Mouse (Mus musculus) naive thymus-derived CD4-positive, alpha-beta T cell, adult 2 months (primary cell): ENCODE measurements around the gene 4931428F04Rik.
A peak's percentile ranks its signal among the peaks of the same experiment; 100 is the strongest.

Experiments used
- DNase-seq: peaks from one replicate; pipeline ENCODE4 v3.0.0-alpha.2; 2011; ENCODE audit warnings: low read depth

4931428F04Rik gene

GRCm38 (mm10) chr8:105288231-105288630 is 1.4 kb downstream of the 4931428F04Rik start:
- DNase-seq = no peak

GRCm38 (mm10) chr8:105286907-105287306 is 2.8 kb downstream of the 4931428F04Rik start:
- DNase-seq = no peak

- DNase-seq = no peak
Observed at GRCm38 (mm10) chr8:105285514-105285913, 4.2 kb downstream of the 4931428F04Rik start.

- peak; percentile 71 for DNase-seq
Observed at GRCm38 (mm10) chr8:105283074-105283473, 6.6 kb downstream of the 4931428F04Rik start.

DNA sequence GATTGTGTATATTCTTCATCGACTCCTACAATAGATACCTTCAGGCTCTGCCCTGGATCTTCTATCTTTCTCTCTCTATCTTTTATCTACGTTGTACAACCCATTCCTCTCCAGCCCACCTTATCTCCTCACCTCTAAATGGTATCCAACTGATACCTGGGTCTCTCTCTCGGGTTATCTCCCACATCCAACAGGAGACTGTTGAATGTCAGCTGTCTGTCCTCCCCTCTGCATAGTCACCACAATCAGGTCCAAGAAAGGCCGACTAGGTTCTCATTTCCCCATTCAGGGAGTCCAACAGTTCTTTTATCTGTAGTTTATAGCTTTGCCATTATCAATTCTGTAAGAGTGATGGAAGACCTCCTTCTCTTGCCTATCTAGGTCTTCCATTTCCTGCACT is 7.4 kb downstream of the 4931428F04Rik start:
- no peak for DNase-seq

DNA sequence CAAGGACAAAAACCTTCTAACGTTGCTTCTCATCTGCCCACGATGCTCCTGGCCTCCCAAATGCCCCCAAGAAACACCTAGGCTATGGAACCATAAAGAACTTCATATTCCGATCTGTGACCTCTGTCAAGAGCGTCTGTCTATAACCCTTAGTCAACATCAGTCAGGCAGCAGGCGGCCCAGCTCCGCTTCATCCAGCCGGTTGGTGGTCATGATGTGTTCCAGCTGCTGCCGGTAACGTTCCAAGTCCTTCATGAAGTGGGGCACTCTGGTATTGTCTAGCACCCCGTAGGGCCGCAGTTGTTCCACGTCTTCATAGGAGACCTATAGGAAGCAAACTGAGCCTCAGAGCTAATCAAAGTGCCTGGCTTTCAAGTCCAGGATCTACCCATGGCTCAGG is 7.8 kb downstream of the 4931428F04Rik start:
- no peak for DNase-seq

DNA sequence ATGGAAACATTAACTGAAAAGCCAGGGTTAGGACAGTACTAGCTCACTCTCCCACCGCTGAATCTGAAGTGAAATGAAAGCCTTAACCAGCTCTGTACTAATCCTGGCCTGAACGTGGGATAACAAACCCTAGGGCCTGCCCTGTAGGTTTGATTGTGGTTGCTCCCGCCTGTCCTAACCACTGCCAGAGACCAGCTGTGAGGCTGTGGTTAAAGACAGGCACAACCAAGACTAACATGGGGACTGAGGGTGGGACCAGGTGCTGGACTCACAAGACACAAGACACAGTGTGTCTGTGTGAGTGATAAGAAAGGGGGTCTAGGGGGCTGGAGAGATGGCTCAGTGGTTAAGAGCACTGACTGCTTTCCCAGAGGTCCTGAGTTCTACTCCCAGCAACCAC is 9.1 kb downstream of the 4931428F04Rik start:
- DNase-seq = no peak

- peak; percentile 67 for DNase-seq
Observed at GRCm38 (mm10) chr8:105278911-105279334, 10.7 kb downstream of the 4931428F04Rik start.

- DNase-seq = no peak
Observed at GRCm38 (mm10) chr8:105276292-105277120, 13.2 kb downstream of the 4931428F04Rik start.

DNA sequence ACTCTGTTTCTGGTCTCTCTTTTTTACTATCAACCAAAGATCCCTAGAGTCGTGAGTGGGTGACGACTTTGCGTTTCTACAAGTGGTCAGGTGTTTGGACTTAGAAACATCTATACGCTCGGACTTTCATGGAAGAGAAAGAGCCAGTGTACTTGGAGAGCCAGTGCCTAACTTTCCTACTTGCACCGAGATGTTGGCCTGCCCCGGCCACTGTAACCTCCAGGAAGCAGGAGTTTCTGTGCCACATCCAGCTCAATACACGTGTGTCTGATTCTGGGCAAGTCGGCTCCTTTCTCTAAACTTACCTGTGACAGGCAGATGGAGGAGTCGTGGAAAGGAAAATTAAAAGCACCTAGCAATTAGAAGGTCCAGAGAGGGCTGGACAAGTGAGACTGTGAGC is 13.8 kb downstream of the 4931428F04Rik start, which contains the start of gene Nol3:
Nol3 (plus strand) TSS at position 301 of the 400 bp plus-strand sequence.
- DNase-seq = no peak

DNA sequence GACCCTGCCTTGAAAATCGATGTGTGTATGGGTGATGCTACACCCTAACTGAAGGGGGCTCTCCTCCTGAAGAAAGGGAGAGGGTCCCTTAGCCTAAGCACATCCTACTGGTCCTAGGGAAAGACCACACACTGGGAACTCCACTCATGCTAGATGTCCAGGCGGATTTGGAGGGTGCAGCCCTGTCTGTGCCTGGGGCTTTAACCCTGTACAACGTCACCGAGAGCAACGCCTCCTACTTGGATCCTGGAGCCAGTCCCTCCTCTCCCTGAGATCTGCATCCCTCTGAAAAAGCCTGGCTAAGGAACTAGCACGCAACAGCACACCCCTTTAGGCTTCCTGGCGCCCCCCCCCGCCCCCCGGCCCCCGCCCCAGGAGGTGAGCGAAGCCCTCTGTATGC is 14.3 kb downstream of the 4931428F04Rik start:
- no peak for DNase-seq

GRCm38 (mm10) chr8:105270916-105271186 is 18.8 kb downstream of the 4931428F04Rik start:
- peak; percentile 42 for DNase-seq

- DNase-seq = peak; percentile 49
Observed at GRCm38 (mm10) chr8:105270101-105270915, 19.4 kb downstream of the 4931428F04Rik start.

GRCm38 (mm10) chr8:105269461-105269947 is 20.2 kb downstream of the 4931428F04Rik start, which contains the start of gene Hsf4:
TSS of gene Hsf4 (plus strand) at chr8:105269801.
- DNase-seq = no peak

- no peak for DNase-seq
Observed at GRCm38 (mm10) chr8:105269075-105269458, 20.6 kb downstream of the 4931428F04Rik start.

DNA sequence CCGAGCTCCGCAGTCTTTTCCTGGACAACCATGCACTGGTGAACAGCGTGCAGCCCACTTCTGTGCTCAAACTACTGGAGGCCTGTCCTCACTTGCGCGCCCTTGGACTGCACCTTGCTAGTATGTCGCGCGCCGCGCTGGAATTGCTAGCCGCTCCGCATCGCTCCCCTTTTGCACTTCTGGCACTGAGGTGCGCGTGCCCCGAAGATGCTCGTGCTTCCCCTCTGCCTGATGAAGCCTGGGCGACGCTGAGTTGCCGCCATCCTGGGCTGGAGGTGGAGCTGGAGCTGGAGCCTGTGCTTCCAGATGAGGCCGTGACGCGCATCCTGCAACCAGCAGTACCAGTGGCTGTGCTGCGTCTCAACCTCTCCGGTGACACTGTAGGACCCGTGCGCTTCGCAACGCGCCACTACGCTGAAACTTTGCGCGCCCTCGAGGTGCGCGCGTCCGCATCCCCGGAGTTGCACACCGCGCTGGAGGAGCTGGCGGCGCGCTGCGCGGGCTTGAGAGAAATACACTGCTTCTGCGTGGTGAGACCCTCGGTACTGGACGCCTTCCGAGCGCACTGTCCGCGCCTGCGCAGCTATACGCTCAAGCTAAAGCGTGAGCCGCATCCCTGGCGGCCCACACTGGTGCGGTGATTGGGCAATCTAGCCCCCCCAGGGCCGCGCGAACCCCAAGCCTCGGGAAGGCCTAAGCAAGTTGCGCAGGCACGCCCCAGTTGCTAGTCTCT is 21.2 kb downstream of the 4931428F04Rik start:
- no peak for DNase-seq

DNA sequence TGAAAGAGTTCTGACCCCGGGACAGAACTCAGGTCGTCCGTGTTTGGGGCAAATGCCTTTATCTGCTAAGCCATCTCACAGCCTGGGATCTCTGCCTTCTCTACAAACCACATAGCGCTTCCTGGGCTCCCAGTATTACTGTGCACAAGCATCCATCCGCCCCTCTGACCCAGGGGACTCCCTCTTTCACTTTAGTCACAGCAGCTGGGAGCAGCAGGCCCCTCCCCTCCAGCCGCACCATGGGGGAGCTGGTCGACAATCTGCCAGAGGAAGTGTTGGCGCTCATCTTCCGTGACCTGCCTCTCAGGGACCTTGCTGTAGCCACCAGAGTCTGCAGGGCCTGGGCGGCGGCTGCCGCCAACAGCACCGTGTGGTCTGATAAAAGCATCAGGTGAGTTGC is 22.9 kb downstream of the 4931428F04Rik start:
- peak; percentile 43 for DNase-seq

GRCm38 (mm10) chr8:105265128-105265527 is 24.5 kb downstream of the 4931428F04Rik start:
- peak; percentile 78 for DNase-seq

- DNase-seq = peak; percentile 75
Observed at GRCm38 (mm10) chr8:105264024-105264982, 25.4 kb downstream of the 4931428F04Rik start, which contains the start of the genes Tradd and Fbxl8. TSS of gene Tradd (minus strand) at chr8:105264609. TSS of gene Fbxl8 (plus strand) at chr8:105264648.

DNA sequence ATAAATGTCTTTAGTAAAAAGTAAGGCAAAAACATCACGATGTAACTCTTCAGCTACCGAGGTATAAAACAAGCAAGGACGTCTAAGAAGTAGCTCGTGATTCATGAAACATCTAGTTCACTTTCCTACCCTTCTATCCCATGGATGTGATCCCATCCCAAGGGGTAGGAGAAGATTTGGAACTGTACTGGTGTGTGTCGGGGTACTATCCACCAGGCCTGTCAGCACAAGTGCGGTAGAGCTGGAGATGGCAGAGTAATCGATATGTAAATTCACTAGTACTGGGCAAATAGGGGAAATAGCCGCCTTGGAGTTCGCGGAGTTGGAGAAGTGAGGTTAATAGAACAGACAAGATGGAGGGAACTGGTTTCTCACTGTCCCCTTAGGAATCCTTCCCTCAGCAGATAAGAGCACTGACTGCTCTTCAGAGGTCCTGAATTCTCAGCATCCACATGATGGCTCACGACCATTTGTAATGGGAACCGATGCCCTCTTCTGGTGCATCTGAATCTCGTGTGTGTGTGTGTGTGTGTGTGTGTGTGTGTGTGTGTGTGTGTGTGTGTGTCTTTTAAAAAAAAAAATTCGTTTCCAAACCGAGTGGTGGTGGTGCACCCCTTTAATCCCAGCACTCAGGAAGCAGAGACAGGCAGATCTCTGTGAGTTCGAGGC is 26.3 kb downstream of the 4931428F04Rik start:
- no peak for DNase-seq
